Mouse (Mus musculus): ENCODE measurements around the gene 2700097O09Rik. TPM values are rescaled to one million over a fixed set of nuclear protein-coding genes. Genes with fewer than 3 reads are reported as not detected.

2700097O09Rik gene
- polyA plus RNA-seq, 1 experiment from 2014 or later, result 36.8 TPM

- 57% methylated on average over 9 of the region's 9 CpGs for WGBS
- Histone ChIP-seq H3K9me3 (ENCODE audit: control insufficient read depth, low read length) (no peaks in the 10 kb centered on the region), H3K27ac (ENCODE audit: low read depth, low read length) (no peak overlapping the region), H3K4me1 (replicated peaks; ENCODE audit: control insufficient read depth, insufficient read depth, low read length) (no peaks in the 10 kb centered on the region; the same call in 1 of the 2 replicates), H3K27me3 (ENCODE audit: control insufficient read depth, insufficient read depth, low read length) (no peaks in the 10 kb centered on the region), H3K4me3 (ENCODE audit: low read depth, low read length) (no peak overlapping the region), H3K9ac (ENCODE audit: low read length) (no peak overlapping the region), H3K4me2 (ENCODE audit: low read depth, low read length, severe bottlenecking) (no peak overlapping the region), H3K36me3 (ENCODE audit: control insufficient read depth, insufficient read depth, low read length) (no peaks in the 10 kb centered on the region)
- DNase-seq (ENCODE audit: low spot score), result no peak
- no peak for ATAC-seq (replicated peaks; ENCODE audit: low FRiP score)
Observed at GRCm38 (mm10) chr12:55017119-55017721, 62.7 kb downstream of the 2700097O09Rik start.

- no peak overlapping the region for H3K4me3 ChIP-seq (ENCODE audit: low read depth, low read length)
- no peaks in the 10 kb centered on the region for H3K36me3 ChIP-seq (ENCODE audit: control insufficient read depth, insufficient read depth, low read length)
- no peaks in the 10 kb centered on the region for H3K27me3 ChIP-seq (ENCODE audit: control insufficient read depth, insufficient read depth, low read length)
Observed at GRCm38 (mm10) chr12:55016339-55017118, 63.4 kb downstream of the 2700097O09Rik start.

GRCm38 (mm10) chr12:55015428-55015827, 64.5 kb downstream of the 2700097O09Rik start:
- no peaks in the 10 kb centered on the region for H3K36me3 ChIP-seq (ENCODE audit: control insufficient read depth, insufficient read depth, low read length)
- no peaks in the 10 kb centered on the region for H3K9me3 ChIP-seq (ENCODE audit: control insufficient read depth, low read length)
- no peak overlapping the region for H3K4me3 ChIP-seq (ENCODE audit: low read depth, low read length)
- H3K27ac ChIP-seq (ENCODE audit: low read depth, low read length), result no peak overlapping the region
- no peak overlapping the region for H3K9ac ChIP-seq (ENCODE audit: low read length)
- H3K4me2 ChIP-seq (ENCODE audit: low read depth, low read length, severe bottlenecking), result no peak overlapping the region
- no peaks in the 10 kb centered on the region for H3K27me3 ChIP-seq (ENCODE audit: control insufficient read depth, insufficient read depth, low read length)
- 80% methylated on average over 5 of the region's 5 CpGs for WGBS
- H3K4me1 ChIP-seq (replicated peaks; ENCODE audit: control insufficient read depth, insufficient read depth, low read length), result no peaks in the 10 kb centered on the region; the same call in 1 of the 2 replicates
- no peak for DNase-seq (ENCODE audit: low spot score)
- no peak for ATAC-seq (replicated peaks; ENCODE audit: low FRiP score)

More at GRCm38 (mm10) chr12:55016339-55017118, 63.4 kb downstream of the 2700097O09Rik start:
- H3K9me3 ChIP-seq (ENCODE audit: control insufficient read depth, low read length), result no peaks in the 10 kb centered on the region
- no peaks in the 10 kb centered on the region; the same call in 1 of the 2 replicates for H3K4me1 ChIP-seq (replicated peaks; ENCODE audit: control insufficient read depth, insufficient read depth, low read length)
- H3K9ac ChIP-seq (ENCODE audit: low read length), result no peak overlapping the region
- 77% methylated on average over 8 of the region's 8 CpGs for WGBS
- DNase-seq (ENCODE audit: low spot score) (no peak), ATAC-seq (replicated peaks; ENCODE audit: low FRiP score) (no peak)
- H3K27ac ChIP-seq (ENCODE audit: low read depth, low read length), result no peak overlapping the region
- H3K4me2 ChIP-seq (ENCODE audit: low read depth, low read length, severe bottlenecking), result no peak overlapping the region

GRCm38 (mm10) chr12:55013626-55014398, 66.1 kb downstream of the 2700097O09Rik start, which contains the start of gene Baz1a:
Gene Baz1a, minus strand, starts transcription at chr12:55014348.
- no peak for DNase-seq (ENCODE audit: low spot score)
- Histone ChIP-seq H3K4me1 (replicated peaks; ENCODE audit: control insufficient read depth, insufficient read depth, low read length) (no peaks in the 10 kb centered on the region; the same call in 1 of the 2 replicates), H3K27me3 (ENCODE audit: control insufficient read depth, insufficient read depth, low read length) (no peaks in the 10 kb centered on the region), H3K9ac (ENCODE audit: low read length) (no peak within 1 kb of the TSS), H3K27ac (ENCODE audit: low read depth, low read length) (no peak within 1 kb of the TSS), H3K9me3 (ENCODE audit: control insufficient read depth, low read length) (no peaks in the 10 kb centered on the region), H3K4me2 (ENCODE audit: low read depth, low read length, severe bottlenecking) (no peak within 1 kb of the TSS), H3K36me3 (ENCODE audit: control insufficient read depth, insufficient read depth, low read length) (no peaks in the 10 kb centered on the region), H3K4me3 (ENCODE audit: low read depth, low read length) (no peak within 1 kb of the TSS)
- ATAC-seq (replicated peaks; ENCODE audit: low FRiP score), result no peak
- 94% methylated on average over 6 of the region's 6 CpGs for WGBS

GRCm38 (mm10) chr12:55013031-55013430, 66.9 kb downstream of the 2700097O09Rik start:
- Histone ChIP-seq H3K36me3 (ENCODE audit: control insufficient read depth, insufficient read depth, low read length) (no peaks in the 10 kb centered on the region), H3K27me3 (ENCODE audit: control insufficient read depth, insufficient read depth, low read length) (no peaks in the 10 kb centered on the region), H3K4me3 (ENCODE audit: low read depth, low read length) (no peak overlapping the region), H3K4me1 (replicated peaks; ENCODE audit: control insufficient read depth, insufficient read depth, low read length) (no peaks in the 10 kb centered on the region; the same call in 1 of the 2 replicates), H3K9ac (ENCODE audit: low read length) (no peak overlapping the region), H3K9me3 (ENCODE audit: control insufficient read depth, low read length) (no peaks in the 10 kb centered on the region), H3K4me2 (ENCODE audit: low read depth, low read length, severe bottlenecking) (no peak overlapping the region), H3K27ac (ENCODE audit: low read depth, low read length) (no peak overlapping the region)
- WGBS, result 82% methylated on average over 1 of the region's 1 CpGs
- DNase-seq (ENCODE audit: low spot score) (no peak), ATAC-seq (replicated peaks; ENCODE audit: low FRiP score) (no peak)

- ATAC-seq (replicated peaks; ENCODE audit: low FRiP score), result no peak
- Histone ChIP-seq H3K9me3 (ENCODE audit: control insufficient read depth, low read length) (0 out of 2 replicates have a peak, but pooled peaks cover 3% of the 10 kb centered on the region), H3K4me3 (ENCODE audit: low read depth, low read length) (no peak overlapping the region), H3K36me3 (ENCODE audit: control insufficient read depth, insufficient read depth, low read length) (no peaks in the 10 kb centered on the region), H3K4me1 (replicated peaks; ENCODE audit: control insufficient read depth, insufficient read depth, low read length) (no peaks in the 10 kb centered on the region), H3K9ac (ENCODE audit: low read length) (no peak overlapping the region), H3K27me3 (ENCODE audit: control insufficient read depth, insufficient read depth, low read length) (no peaks in the 10 kb centered on the region), H3K4me2 (ENCODE audit: low read depth, low read length, severe bottlenecking) (no peak overlapping the region), H3K27ac (ENCODE audit: low read depth, low read length) (no peak overlapping the region)
- no peak for DNase-seq (ENCODE audit: low spot score)
- 88% methylated on average over 14 of the region's 14 CpGs for WGBS
Observed at GRCm38 (mm10) chr12:55007361-55008008, 72.4 kb downstream of the 2700097O09Rik start.

- Histone ChIP-seq H3K9ac (ENCODE audit: low read length) (no peak overlapping the region), H3K9me3 (ENCODE audit: control insufficient read depth, low read length) (0 out of 2 replicates have a peak, but pooled peaks cover 3% of the 10 kb centered on the region), H3K4me3 (ENCODE audit: low read depth, low read length) (no peak overlapping the region), H3K27ac (ENCODE audit: low read depth, low read length) (no peak overlapping the region), H3K36me3 (ENCODE audit: control insufficient read depth, insufficient read depth, low read length) (no peaks in the 10 kb centered on the region), H3K4me2 (ENCODE audit: low read depth, low read length, severe bottlenecking) (no peak overlapping the region), H3K4me1 (replicated peaks; ENCODE audit: control insufficient read depth, insufficient read depth, low read length) (no peaks in the 10 kb centered on the region), H3K27me3 (ENCODE audit: control insufficient read depth, insufficient read depth, low read length) (no peaks in the 10 kb centered on the region)
- ATAC-seq (replicated peaks; ENCODE audit: low FRiP score), result no peak
- DNase-seq (ENCODE audit: low spot score), result no peak
- WGBS, result 86% methylated on average over 7 of the region's 7 CpGs
Observed at GRCm38 (mm10) chr12:55006071-55006470, 73.8 kb downstream of the 2700097O09Rik start.

GRCm38 (mm10) chr12:55004396-55004795, 75.5 kb downstream of the 2700097O09Rik start:
- Histone ChIP-seq H3K36me3 (ENCODE audit: control insufficient read depth, insufficient read depth, low read length) (no peaks in the 10 kb centered on the region), H3K9ac (ENCODE audit: low read length) (no peak overlapping the region), H3K9me3 (ENCODE audit: control insufficient read depth, low read length) (0 out of 2 replicates have a peak, but pooled peaks cover 3% of the 10 kb centered on the region), H3K4me1 (replicated peaks; ENCODE audit: control insufficient read depth, insufficient read depth, low read length) (no peaks in the 10 kb centered on the region), H3K27ac (ENCODE audit: low read depth, low read length) (no peak overlapping the region), H3K27me3 (ENCODE audit: control insufficient read depth, insufficient read depth, low read length) (no peaks in the 10 kb centered on the region), H3K4me3 (ENCODE audit: low read depth, low read length) (no peak overlapping the region), H3K4me2 (ENCODE audit: low read depth, low read length, severe bottlenecking) (no peak overlapping the region)
- WGBS, result 94% methylated on average over 3 of the region's 3 CpGs
- DNase-seq (ENCODE audit: low spot score) (peak; percentile 30), ATAC-seq (replicated peaks; ENCODE audit: low FRiP score) (no peak)

Data from forebrain, embryonic 11.5 days (tissue).